Mouse (Mus musculus): ENCODE measurements around the gene Rps5.
"Not testable (repeated sequence)": the region's sequence is repeated elsewhere in the genome, so short reads cannot be mapped to it uniquely, and the experiment has no call there.

Gene Rps5

DNA sequence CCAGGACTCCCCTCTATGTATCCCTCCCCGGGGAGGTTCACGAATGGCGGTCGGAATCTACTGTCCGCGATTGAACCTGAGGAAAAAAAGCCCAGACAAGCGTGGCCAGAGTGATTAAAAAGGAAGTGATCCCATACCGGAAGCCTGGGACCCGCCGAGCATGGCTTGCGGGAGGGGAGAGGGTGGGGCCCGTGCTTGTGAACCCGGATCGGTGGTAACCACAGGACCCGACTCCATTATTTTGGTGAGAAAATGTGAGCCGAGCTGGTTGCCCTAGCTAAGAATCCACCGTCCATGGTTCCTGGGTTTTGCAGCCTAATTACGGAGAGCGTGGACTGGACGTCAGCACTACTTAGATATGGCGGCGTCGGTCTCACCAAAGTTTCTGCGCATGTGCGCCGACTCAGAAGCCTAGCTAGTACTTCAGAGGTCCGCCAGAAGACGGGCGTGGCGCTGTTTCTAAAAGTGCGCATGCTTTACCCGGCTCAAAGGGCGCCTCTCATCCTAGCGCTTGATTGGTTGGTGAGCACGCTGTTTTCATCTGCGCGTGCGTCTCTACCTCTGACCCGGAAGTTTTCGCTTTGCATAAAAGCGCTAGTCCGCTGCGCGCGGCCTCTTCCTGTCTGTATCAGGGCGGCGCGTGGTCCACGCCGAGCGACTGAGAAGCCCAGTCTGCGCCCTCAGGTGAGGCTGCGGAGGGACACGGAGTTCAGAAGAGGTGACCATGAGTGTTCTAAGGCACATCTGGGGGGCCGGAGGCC, at the start of gene Rps5:
Gene Rps5, plus strand, starts transcription at position 586 of the 761 bp plus-strand sequence.
- DNase-seq (ENCODE audit: low spot score) = peak; percentile 98

DNA sequence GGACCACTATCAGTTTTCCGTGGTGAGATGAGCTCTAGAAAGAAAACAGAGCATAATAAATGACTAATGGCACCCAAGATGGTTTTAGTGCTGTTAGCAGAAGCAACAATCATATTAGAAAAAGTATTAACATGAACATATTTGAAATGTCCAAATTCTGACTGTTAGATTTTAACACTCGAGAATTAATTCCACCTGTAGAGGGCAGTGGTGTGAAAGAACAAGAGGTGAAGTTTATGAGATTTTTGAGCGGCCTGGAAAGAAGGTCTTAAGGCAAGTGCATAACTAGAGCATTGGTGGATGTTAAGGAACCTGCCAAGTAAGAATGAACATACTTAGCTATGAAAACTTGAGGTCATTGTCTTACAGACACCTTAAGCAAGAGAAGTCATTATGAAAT, 47.8 kb upstream of the Rps5 start:
- no peak for DNase-seq (ENCODE audit: low spot score)

DNA sequence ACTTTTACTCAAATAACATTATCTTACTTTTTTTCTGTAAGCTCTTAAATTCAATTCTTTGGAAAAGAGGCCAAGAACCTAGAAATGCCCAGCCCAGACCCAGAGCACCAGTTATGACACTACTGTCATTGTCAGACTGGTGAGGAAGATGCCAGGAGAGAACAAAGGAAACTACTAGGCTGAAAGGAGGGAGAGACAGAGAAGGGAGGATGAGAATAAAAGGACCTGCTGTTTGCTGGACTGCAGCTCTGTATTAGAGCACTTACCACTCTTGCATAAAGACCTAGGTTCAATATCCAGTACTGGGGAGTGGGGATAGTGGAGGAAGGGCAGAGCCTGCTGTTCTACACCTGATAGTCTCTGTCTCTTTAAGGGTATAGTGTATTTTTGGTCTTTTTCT, 42.1 kb upstream of the Rps5 start:
- DNase-seq (ENCODE audit: low spot score) = no peak

DNA sequence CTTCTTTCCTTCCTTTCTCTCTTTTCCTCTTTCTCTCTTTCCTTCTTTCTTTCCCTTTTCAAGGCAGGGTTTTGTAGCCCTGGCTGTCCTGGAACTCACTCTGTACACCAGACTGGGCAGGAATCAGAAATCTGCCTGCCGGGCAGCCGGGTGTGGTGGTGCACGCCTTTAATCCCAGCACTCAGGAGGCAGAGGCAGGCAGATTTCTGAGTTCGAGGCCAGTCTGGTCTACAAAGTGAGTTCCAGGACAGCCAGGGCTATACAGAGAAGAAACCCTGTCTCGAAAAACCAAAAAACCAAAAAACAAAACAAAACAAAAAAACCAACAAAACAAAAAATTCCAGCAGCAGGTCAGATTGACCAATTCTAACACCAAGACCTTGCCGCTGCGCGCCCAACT, 41.6 kb upstream of the Rps5 start:
- not testable (repeated sequence) for DNase-seq (ENCODE audit: low spot score)

DNA sequence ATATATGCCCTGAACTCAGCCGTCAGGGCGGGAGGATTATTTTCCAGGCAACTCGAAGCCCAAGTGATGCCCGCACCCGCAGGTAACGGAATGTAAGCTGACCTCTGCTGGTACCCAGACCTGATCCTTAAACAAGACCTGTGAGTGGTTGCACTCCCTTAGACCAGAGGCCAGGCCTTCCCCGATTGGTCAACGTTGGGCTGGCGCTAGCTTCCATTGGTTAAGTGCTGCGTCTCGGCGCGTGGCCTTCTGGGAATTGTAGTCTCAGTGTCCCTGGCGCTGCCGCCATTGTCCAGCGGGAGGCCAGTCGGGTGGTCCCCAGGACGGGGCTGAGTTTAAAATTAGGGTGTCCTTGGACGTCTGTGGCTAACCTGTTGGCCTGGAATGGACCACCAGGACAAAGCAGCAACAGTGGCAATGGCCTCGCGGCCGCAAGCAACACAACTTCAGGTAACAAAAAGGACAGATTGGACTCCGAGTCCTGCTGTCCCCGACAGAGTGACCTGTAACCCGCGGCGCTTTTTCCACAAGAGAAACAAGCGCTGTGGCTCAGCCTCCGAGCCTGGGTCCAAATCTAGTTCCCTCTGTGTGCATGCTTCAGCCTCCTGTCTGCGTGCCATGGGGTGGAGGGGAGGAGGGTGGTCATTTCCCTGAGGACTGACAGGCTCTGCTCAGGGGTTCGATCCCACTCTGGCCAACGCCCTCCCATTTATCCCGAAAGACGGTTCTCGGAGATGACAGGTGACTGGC, 41.0 kb upstream of the Rps5 start, which contains the start of gene Zfp128:
Gene Zfp128, plus strand, starts transcription at position 267 of the 750 bp plus-strand sequence.
- DNase-seq (ENCODE audit: low spot score) = peak; percentile 93

DNA sequence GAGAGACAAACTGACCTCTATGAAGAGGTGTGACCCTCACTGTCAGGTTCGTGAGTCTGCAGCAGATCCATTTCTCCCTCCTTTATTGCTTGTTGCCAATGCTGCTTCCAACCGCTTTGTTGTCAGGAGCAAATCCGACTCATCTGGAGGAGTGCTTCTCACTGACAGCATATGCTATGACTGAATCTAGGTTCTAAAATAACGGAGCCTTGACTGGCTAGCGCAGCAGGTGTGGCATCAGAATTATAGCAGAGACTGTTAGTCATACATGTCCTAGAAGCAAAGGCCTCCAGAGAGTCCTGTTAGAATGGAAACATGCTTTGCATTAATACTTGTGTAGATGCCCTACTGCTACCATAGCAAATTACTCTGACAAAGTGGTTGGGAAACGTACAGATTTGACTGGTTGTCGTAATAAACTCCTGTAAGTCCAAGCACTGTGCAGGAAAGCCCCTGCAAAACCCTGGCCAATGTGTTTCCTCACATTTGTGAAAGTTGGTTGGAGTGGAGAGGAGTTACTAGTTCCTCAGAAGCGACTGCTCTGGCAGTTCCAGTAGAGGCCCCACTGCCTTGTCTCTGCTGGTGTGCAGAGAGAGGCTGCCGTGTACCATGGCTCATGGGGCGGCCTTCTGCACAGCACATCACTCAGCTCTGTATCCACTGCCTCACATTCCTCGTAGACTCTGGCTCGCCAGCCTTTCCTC, 35.4 kb upstream of the Rps5 start:
- DNase-seq (ENCODE audit: low spot score) = no peak

DNA sequence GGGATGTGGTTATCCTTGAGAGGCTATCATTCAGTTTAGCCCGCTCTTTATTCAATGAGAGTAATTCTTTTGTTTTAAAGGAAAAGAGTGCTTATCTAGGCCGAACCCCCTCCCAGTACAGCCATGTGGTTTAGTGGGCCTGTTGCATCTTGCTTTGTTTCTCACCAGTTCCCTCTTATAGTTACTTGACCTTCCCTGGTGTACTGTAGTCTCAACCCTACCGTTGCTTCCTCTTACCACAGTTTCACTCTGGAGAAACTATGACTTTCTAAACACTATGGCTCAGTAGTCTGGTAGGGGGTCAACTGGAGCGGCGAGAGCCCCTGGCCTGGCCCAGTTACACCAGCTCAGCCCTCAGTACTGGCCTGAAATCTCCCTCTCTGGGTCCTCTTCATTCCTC, 34.5 kb upstream of the Rps5 start:
- DNase-seq (ENCODE audit: low spot score) = no peak

DNA sequence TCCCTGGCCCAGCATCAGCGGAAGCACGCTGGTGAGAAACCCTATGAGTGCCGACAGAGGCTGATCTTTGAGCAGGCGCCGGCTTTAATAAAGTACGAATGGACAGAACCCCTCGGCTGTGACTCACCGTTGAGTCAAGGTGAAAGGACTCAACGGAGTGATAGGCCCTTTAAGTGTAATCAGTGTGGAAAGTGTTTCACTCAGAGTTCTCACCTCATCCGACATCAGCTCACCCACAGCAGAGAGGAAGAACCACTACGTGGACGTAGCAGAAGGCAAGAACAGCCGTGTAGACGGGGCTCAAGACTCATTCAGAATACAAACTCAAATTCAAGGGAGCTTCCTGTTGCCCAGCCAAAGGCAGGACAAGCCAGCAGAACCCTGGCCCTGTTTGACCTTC, 31.2 kb upstream of the Rps5 start:
- no peak for DNase-seq (ENCODE audit: low spot score)

DNA sequence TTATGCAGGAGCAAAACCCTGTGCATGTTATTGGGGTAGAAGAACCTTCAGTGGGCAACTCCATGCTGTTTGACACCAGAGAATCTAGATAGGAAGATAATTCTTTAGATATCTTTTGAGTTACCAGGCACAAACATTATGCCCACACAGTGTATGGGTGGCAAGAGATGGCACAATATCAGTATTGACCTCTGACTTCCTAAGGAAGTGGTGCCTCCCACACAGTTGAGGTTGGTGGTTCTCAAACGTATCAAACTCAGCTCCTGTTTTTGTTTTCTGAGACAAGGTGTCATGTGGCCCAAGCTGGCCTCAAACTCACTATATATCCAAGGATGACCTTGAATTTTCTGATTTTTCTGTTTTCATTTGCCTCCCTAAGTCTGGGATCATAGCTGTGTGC, 30.8 kb upstream of the Rps5 start:
- no peak for DNase-seq (ENCODE audit: low spot score)

DNA sequence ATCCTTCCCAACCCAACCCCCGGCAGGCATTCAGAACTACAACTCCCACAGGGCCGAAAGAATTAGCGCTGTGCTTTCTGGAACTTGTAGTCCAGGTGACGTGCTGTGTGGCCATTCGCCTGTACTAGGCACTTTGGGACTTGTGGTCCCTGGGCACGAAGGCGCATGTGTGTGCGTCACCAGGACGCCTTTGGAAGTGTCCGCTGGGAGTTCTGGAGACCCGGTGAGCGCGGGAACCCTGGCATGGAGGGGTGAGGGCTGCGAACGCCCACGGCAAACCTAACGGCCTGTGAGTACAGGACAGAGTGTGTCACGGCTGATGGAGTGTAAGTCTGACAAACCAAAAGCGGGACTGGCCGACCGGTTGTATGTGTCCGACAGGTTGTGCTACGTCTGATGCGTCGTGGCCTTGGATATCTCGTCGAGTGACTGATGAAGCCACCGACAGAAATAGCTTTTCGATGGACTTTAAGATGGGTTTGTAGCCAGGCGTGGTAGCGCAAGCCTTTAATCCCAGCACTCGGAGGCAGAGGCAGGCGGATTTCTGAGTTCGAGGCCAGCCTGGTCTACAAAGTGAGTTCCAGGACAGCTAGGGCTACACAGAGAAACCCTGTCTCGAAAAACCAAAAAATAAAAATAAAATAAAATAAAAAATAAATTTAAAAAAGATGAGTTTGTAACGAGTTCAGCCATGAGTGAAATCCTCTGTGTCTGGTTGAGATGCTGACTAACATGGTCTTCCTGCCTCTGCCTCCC, 24.3 kb upstream of the Rps5 start, which contains the start of gene Zscan22:
Gene Zscan22, plus strand, starts transcription at position 161 of the 756 bp plus-strand sequence.
- peak; percentile 92 for DNase-seq (ENCODE audit: low spot score)

DNA sequence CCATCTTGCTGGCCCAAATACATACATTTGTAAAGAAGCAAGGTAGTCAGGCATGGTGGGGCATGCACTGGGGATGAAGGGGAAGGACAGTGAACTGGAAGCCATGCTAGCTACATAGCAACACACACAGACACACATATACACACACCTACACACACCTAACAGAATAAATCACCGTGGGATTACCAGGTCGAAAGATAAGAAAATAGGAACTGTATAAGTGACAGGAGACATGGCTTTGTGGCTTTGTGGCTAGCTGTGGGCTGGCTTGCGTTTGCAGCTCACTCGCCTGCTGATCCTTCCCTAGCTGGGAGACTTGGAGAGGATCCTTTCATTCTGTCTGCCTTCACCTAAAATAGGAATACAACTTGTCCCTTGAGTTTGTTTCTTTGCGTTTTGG, 20.6 kb upstream of the Rps5 start:
- no peak for DNase-seq (ENCODE audit: low spot score)

DNA sequence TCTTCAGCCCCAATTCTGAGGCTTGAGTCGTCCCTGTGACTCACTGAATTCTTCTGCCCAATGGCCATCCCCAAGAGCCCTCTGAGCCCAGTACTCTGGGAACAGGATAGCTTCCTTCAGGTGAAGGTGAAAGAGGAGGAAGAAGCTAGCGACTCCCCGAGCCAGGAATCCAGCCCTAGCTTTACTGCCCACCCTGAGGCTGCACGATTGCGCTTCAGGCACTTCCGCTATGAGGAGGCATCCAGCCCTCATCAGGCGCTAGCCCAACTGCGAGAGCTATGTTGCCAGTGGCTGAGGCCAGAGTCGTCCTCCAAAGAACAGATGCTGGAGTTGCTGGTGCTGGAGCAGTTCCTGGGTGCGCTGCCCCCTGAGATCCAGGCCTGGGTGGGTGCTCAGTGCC, 18.5 kb upstream of the Rps5 start:
- DNase-seq (ENCODE audit: low spot score) = no peak

DNA sequence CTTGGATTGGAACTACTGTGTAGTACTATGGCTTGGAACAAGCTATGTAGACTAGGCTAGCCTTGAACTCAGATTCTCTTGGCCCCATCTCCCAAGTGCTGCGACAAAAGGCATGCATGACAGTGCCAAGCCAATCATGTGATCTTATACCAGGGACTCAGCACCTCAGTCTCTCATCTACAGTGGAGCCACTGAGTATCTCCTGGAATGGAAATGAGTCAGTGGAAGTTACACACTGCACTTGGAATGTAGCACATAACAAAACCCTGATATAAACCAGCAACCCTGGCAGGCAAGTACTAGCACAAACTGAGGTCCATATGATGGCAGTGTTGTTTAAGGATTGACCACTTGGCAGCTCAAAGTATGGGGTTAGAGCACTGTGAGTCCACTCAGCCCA, 16.9 kb upstream of the Rps5 start:
- no peak for DNase-seq (ENCODE audit: low spot score)

DNA sequence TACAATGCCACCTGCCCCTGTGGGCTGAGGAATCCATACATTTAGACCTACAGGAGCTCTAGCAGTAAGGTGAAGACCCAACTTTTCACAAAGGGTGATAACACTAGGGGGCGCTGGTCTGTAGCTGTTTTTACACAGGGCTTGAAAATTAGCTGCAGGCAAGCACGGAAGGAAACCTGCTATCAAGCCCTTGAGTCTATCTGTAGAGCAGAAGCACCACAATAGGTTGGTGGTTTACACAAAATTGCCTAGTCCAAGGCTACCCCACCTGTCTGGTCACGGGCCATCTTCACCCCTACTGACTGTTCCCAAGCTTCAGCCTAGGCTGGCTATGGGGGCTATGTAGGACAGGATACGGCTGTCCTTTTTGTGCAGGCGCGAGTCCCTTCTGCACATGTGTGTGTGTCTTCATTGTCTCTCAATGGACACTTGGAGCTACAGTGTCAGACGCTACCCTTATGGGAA, 12.6 kb upstream of the Rps5 start:
- peak; percentile 75 for DNase-seq (ENCODE audit: low spot score)

DNA sequence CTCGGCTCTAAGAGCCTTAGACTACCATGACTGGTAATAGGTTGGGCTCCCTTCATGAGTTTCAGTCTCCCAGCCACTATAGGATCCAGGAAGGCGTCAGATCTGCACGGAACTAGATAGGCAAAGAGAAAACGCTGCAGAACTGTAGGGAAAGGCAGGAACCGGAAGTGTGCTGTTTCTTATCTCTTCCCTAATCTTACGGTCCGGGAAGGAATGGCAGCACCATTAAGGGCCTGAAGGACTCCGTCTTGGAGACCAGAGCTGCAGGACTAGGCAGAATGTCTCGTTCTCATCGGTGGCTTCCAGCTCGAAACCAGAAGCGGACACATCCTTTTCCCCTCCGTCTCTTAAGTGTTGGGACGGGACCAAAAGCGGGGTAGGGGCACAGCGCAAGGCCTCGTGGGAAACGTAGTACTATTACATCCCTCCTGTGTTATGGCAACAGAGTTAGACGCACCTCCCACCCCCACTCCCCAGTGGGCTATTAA, 11.9 kb upstream of the Rps5 start:
- DNase-seq (ENCODE audit: low spot score) = peak; percentile 44

DNA sequence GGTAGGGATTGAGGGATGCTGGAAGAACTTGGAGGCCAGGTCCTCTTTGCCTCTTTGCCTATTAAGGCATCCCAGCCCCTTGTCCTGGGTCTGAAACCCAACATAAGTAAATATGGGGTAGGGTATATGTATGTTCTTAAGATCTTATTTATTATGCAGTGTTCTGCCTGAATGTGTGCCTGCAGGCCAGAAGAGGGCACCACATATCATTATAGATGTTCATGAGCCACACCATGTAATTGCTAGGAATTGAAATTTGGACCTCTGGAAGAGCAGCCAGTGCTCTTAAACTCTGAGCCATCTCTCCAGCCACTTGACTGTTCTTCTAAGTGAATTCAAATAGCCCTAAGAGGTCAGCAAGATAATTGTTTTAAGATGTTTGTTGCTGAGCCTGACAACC, 8.5 kb upstream of the Rps5 start:
- no peak for DNase-seq (ENCODE audit: low spot score)

DNA sequence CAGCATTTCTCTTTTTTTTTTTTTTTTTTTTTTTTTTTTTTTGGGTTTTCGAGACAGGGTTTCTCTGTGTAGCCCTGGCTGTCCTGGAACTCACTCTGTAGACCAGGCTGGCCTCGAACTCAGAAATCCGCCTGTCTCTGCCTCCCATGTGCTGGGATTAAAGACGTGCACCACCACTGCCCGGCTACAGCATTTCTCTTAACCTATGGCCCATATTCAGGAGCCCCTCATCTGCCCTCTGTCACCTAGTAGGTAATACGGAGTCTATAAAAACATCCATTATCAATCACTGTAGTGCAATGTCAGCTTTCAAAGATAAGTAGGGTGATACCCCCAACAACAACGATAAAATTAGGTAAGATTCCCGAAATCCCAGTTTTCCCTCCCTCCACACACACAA, 1.6 kb upstream of the Rps5 start:
- DNase-seq (ENCODE audit: low spot score) = not testable (repeated sequence)

DNA sequence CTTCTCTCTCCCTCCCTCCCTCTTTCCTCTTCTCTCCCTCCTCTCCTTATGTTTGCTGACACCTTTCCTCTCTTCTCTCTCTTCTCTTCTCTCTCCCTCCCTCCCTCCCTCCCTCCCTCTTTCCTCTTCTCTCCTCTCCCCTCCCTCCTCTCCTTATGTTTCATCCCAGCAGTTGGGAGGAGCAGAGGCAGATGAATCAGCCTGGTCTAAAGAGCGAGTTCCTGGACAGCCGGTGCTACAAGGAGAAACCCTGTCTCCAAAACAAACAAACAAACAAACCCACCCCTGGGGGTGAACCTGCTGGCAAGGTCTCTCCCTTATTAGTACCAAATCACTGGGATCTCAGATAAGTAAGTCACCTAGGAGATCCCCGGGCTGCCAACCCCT, 779 bp upstream of the Rps5 start:
- no peak for DNase-seq (ENCODE audit: low spot score)

DNA sequence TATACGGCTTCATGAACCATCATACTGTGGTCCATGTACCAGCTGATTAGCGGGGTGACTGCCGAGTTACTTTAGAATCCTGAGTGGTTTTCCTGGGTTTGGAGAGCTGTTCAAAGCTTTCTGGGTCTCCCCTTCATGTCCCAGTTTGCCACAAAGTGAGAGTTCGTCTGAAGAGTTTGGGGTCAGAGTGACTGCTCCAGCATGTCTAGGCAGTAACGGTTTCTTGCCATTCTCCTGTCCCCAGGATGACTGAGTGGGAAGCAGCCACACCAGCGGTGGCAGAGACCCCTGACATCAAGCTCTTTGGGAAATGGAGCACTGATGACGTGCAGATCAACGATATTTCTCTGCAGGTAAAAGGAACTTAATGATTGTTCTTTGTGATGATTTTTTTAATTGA, 639 bp downstream of the Rps5 start:
- no peak for DNase-seq (ENCODE audit: low spot score)

DNA sequence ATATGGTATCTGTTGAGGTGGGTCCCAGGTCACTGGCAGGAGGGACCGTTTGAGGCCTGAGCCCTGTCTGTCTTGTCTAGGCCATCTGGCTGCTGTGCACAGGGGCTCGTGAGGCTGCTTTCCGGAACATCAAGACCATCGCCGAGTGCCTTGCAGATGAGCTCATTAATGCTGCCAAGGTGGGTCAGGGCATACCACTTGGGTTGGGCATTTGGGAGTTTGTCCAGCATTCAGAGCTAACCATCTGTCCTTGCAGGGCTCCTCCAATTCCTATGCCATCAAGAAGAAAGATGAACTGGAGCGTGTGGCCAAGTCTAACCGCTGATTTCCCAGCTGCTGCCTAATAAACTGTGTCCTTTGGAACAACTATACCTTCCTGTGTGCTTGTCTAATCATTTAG, 4.2 kb downstream of the Rps5 start:
- no peak for DNase-seq (ENCODE audit: low spot score)

DNA sequence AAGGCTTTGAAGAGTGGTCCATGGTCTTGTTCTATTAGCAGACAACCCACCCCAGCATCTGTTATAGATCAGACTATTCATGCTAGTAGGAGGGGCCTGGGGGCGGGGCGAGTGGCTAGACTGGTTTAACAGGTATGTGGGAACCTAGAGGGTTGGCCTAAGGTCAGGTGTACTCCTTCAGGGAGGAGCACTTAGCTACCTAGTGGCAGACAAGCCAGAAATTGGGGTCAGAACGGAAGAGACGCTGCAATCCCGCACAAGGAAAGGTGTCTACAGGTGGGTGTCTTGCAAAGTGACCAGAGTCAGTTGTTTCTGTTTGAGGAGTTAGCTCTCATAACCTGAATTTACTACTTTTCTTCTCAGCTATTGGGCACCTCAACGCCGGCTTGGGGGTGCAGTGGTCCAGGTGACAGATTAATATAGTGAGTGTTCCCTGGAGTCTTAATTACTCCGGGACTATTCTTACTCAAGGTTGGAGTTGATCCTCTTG, 5.1 kb downstream of the Rps5 start, which contains the start of gene Rnf225:
Gene Rnf225, plus strand, starts transcription at position 226 of the 490 bp plus-strand sequence.
- DNase-seq (ENCODE audit: low spot score) = no peak
